Mouse (Mus musculus) heart, embryonic 14.5 days (tissue): ENCODE data around the gene Nfxl1. TPM values are rescaled to one million over a fixed set of nuclear protein-coding genes. Genes with fewer than 3 reads are reported as not detected.
"Not testable (repeated sequence)": the region's sequence is repeated elsewhere in the genome, so short reads cannot be mapped to it uniquely, and the experiment has no call there.

Source experiments
- ATAC-seq: fragments of 200-750 bp; cut with Nextera tagmentation; 2 replicates; pipeline ENCODE4 v1.8.0; 2017; ENCODE audit warnings: low read depth, moderate TSS enrichment; ENCODE audit not compliant: insufficient number of reproducible peaks, insufficient read depth, low FRiP score
- H3K27ac ChIP-seq, 2 experiments: fragments of 200-500 bp in 1 of 2; fragments of 300-500 bp in 1 of 2; sonication (generic) in 1 of 2; replicated peaks in 1 of 2; 2 replicates each; pipeline ENCODE4 v1.5.1; 2012 to 2014; ENCODE audit warnings: low read depth in 2 of 2, low read length in 2 of 2, control low read depth in 1 of 2, mild to moderate bottlenecking in 1 of 2, mixed read lengths in 1 of 2; ENCODE audit not compliant: control insufficient read depth in 1 of 2, insufficient read depth in 1 of 2
- H3K27me3 ChIP-seq: fragments of 300-500 bp; sonication (generic); 2 replicates; pipeline ENCODE4 v1.6.1; 2014; ENCODE audit warnings: mild to moderate bottlenecking, low read length, control low read depth; ENCODE audit not compliant: control insufficient read depth, insufficient read depth
- H3K36me3 ChIP-seq: fragments of 300-500 bp; sonication (generic); 2 replicates; pipeline ENCODE4 v1.6.1; 2014; ENCODE audit warnings: mild to moderate bottlenecking, control low read depth, low read length, mixed read lengths; ENCODE audit not compliant: control insufficient read depth, insufficient read depth
- H3K4me1 ChIP-seq, 2 experiments: fragments of 200-500 bp in 1 of 2; fragments of 300-500 bp in 1 of 2; sonication (generic) in 1 of 2; 2 replicates each; pipeline ENCODE4 v1.6.1; 2012 to 2014; ENCODE audit warnings: low read length in 2 of 2, control low read depth in 1 of 2, mixed read lengths in 1 of 2; ENCODE audit not compliant: control insufficient read depth in 2 of 2, insufficient read depth in 2 of 2
- H3K4me2 ChIP-seq: fragments of 300-500 bp; sonication (generic); 2 replicates; pipeline ENCODE4 v1.6.1; 2014; ENCODE audit warnings: mild to moderate bottlenecking, low read length
- H3K4me3 ChIP-seq, 2 experiments: fragments of 200-500 bp in 1 of 2; fragments of 300-500 bp in 1 of 2; sonication (generic) in 1 of 2; 2 replicates each; pipeline ENCODE4 v1.5.1; 2012 to 2014; ENCODE audit warnings: low read length in 2 of 2, mild to moderate bottlenecking in 2 of 2, control low read depth in 1 of 2, low read depth in 1 of 2, moderate library complexity in 1 of 2; ENCODE audit not compliant: control insufficient read depth in 1 of 2, insufficient read depth in 1 of 2
- H3K9ac ChIP-seq: fragments of 300-500 bp; sonication (generic); 2 replicates; pipeline ENCODE4 v1.6.1; 2014; ENCODE audit warnings: mild to moderate bottlenecking, low read length
- H3K9me3 ChIP-seq: fragments of 300-500 bp; sonication (generic); 2 replicates; pipeline ENCODE4 v1.6.1; 2016; ENCODE audit warnings: low read length, control low read depth; ENCODE audit not compliant: control insufficient read depth
- whole genome bisulfite sequencing: fragments of 180-500 bp; shearing (Covaris S2); extraction: QIAGEN DNeasy Blood & Tissue Kit; methylation state at CpG from one replicate; pipeline ENCODE4 v1.1.7; 2014; 5-methylcytosine and 5-hydroxymethylcytosine counted together
- polyA plus RNA-seq: library from polyadenylated mRNA; unstranded; fragments of >200 nt; fragmentation: Nextera tagmentation; extraction: Ambion mirVana; gene quantifications from 2 replicates; pipeline ENCODE4 v1.2.1, GENCODE M21; 2014

The Nfxl1 gene
- polyA plus RNA-seq, result 14.2 and 14.3 TPM in 2 replicates

DNA sequence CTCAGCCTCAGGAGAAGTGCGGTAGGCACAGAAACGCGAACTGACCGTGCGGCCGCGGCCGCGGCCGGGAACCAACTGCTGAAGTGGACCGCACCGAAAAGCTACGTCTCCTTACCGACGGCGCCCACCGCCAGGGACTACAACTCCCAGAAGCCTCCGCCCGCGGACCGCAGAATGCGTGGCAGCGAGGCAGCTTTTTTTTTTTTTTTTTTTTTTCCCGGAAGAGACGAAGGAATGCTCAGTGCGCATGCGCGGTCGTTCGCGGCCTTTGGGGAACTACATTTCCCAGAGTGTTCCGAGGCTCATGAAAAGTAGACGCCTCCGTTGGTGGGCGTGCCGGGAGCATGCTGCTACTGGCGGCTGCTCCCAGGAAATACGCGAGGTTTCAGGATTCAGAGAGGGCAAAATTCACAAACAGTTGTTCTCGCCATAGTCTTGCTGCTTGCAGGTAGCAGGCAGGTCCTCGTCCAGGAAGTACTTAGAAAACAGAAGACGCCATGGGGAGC lies at the start of gene Nfxl1:
Gene Nfxl1, minus strand, starts transcription at position 141 of the 506 bp plus-strand sequence.
- Histone ChIP-seq H3K4me1 (peaks cover 2 to 10% of the 10 kb centered on the region in 2 experiments; a peak in 3 of 4 replicates), H3K9me3 (no peaks in the 10 kb centered on the region), H3K36me3 (peaks cover 15% of the 10 kb centered on the region), H3K9ac (peak within 1 kb of the TSS; percentile 91), H3K27me3 (no peaks in the 10 kb centered on the region), H3K4me3 (peak within 1 kb of the TSS; percentile 77 to 93), H3K27ac (peak within 1 kb of the TSS; percentile 54 to 73; a peak in 2 of 4 replicates), H3K4me2 (peak within 1 kb of the TSS; percentile 97)
- WGBS, result under 1% methylated on average over 41 of the region's 42 CpGs
- peak; percentile 96 for ATAC-seq

DNA sequence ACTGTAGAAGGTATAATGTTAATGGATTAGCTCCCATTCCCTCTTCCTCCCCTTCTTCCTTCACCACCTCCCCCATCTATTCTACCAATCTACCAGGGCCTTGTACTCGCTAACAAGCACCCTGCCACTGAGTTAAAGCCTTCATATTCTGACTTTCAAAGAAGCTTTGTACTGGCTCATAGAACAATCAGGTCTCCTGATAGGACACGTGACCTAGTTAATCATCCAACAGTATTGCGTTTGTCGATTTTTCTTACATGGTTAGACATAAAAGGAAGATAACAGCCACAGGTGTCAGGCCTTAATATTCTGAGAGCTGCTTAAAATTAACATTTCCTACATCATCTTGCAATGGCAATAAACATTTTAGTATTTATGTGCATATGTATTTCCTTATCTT lies 43.7 kb upstream of the Nfxl1 start:
- ATAC-seq, result no peak
- 92% methylated on average over 4 of the region's 4 CpGs for WGBS

DNA sequence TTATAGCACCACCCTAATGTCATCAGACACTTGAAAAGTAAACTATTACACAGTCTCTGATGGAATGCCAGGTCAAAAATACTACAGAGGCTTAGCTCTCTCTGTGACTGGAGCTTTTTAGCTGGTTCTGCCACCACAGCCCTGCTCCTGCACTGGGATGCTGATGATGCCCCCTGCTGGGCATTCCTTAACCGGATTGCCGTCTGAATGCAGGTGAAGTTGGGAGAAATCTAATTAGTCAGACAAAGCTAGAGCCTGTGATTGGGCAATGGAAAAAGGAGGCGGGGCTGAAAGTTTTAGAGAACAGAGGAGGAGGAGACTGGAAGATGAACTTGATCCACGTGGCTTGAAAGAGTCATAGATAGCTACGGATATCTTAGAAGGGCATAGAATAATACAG lies 41.5 kb upstream of the Nfxl1 start:
- no peak overlapping the region for H3K9ac ChIP-seq
- no peak overlapping the region for H3K4me3 ChIP-seq
- ATAC-seq, result 0 out of 2 replicates have a peak, but pooled peaks have one; percentile 31
- 12% methylated on average over 5 of the region's 5 CpGs for WGBS
- H3K36me3 ChIP-seq, result no peaks in the 10 kb centered on the region
- no peak overlapping the region for H3K4me2 ChIP-seq
- no peak overlapping the region for H3K27ac ChIP-seq
- H3K9me3 ChIP-seq, result no peaks in the 10 kb centered on the region
- H3K27me3 ChIP-seq, result no peaks in the 10 kb centered on the region
- no peaks in the 10 kb centered on the region for H3K4me1 ChIP-seq

More for the DNA sequence above, 43.7 kb upstream of the Nfxl1 start:
- Histone ChIP-seq H3K9ac (no peak overlapping the region), H3K4me1 (peaks cover 0 to 3% of the 10 kb centered on the region in 2 experiments; a peak in 1 of 4 replicates), H3K27ac (no peak overlapping the region), H3K36me3 (no peaks in the 10 kb centered on the region), H3K9me3 (no peaks in the 10 kb centered on the region), H3K27me3 (no peaks in the 10 kb centered on the region), H3K4me2 (no peak overlapping the region), H3K4me3 (no peak overlapping the region)

DNA sequence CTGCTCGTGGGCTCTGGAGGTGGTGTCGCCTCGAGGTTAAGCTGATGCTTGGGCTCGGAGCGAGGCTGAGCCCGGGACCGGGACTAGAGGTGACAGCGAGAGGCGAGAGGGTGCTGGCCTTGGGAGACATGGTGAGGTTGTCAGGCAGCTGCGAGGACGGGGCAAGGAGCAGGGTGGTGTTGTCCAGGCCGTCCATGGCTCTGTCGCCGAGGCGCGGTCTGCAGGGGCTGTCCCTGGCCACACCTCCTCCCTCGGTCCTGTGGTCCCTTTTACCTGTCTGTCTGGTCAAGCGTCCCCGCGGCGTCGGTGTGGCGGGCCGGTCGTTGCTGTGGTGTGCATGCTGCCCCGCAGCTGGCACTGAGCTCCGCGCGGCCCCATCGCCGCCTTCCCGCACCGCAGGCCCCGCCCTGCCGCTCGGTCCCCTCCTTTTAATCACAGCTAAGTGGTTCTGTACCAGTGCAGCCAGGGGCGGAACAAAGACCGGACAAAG lies 27.8 kb upstream of the Nfxl1 start, which contains the start of gene Gm5868:
Gene Gm5868, minus strand, starts transcription at position 360 of the 490 bp plus-strand sequence.
- Histone ChIP-seq H3K9ac (0 out of 2 replicates have a peak within 1 kb of the TSS, but pooled peaks have one; percentile 21), H3K36me3 (no peaks in the 10 kb centered on the region), H3K27ac (no peak within 1 kb of the TSS), H3K4me3 (peak within 1 kb of the TSS; percentile 43 to 45), H3K4me1 (peaks cover 0 to 7% of the 10 kb centered on the region in 2 experiments; a peak in 1 of 4 replicates), H3K9me3 (no peaks in the 10 kb centered on the region), H3K4me2 (peak within 1 kb of the TSS; percentile 78), H3K27me3 (peaks cover 25% of the 10 kb centered on the region)
- ATAC-seq, result no peak
- 2% methylated on average over 37 of the region's 38 CpGs for WGBS

DNA sequence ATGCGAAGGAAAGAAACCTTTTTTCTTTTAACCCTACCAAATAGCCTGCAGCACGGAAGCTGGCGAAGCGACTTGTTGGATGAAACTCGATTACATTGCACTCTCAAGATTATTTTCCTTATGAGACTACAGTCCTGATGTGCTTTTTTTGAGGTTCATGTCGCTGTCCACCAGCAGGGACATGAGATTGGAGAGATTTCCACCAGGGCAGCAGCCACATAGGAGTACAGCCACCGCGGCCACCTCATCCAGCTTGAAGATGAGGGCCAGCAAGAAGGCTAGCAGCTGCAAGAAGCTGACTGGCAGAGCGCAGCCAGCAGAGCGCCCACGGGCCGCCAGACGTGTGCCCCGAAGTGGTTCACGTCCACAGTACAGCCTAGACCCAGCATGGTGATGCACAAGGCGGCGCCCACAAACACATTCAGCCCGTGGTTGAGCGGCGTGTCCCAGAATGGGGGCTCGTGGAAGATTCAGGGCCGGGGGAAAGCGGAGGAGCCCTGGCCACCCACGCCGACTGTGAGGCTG lies 27.2 kb upstream of the Nfxl1 start:
- H3K27ac ChIP-seq, H3K36me3 ChIP-seq, ATAC-seq, H3K9me3 ChIP-seq, H3K4me1 ChIP-seq: not testable (repeated sequence)
- 0 out of 2 replicates have a peak overlapping the region, but pooled peaks have one; percentile 21 for H3K9ac ChIP-seq
- H3K27me3 ChIP-seq, result peaks cover 27% of the 10 kb centered on the region
- peak overlapping the region; percentile 43 to 45 for H3K4me3 ChIP-seq
- H3K4me2 ChIP-seq, result peak overlapping the region; percentile 78
- 39% methylated on average over 25 of the region's 25 CpGs for WGBS

DNA sequence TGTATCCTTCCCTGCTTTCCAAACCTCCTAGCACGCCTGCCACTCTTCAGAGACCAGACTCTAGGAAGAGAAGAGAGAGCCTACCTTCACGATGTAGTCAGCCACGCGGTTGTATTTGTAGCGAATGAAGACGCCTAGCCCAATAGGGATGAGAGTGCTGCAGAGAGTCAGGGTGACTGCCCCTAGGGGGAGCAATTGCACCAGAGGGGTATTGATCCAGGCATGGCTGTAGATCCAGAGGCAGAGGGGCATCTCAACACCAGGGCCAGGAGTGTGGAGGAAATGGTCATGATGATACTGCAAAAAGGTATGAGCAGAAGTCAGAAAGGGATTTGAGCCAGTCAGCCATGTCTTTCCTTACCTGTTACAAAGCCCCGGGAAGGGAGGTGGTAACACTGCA lies 26.6 kb upstream of the Nfxl1 start:
- peaks cover 32% of the 10 kb centered on the region for H3K27me3 ChIP-seq
- 35% methylated on average over 7 of the region's 7 CpGs for WGBS
- ATAC-seq, H3K9me3 ChIP-seq, H3K27ac ChIP-seq, H3K4me2 ChIP-seq, H3K9ac ChIP-seq, H3K4me3 ChIP-seq, H3K36me3 ChIP-seq, H3K4me1 ChIP-seq: not testable (repeated sequence)

DNA sequence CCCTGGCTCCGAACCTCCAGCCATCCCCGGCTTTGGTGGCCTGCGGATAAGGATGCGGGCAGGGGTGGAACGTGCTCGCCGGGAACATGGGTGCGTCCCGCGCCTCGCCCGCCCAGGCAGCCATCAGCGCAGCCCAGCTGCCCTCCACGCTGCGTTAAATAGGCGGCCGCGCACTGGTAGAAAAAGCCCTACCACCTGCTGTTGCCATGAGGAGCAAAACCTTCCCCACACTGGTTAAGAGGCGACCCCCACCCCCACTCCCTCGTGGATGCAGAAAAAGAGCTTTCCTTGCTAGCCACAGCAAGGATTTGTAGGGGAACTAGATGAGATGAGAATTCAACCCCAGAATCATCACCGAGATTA lies 21.5 kb upstream of the Nfxl1 start, which contains the start of gene Zar1:
Gene Zar1, minus strand, starts transcription at position 285 of the 363 bp plus-strand sequence.
- Histone ChIP-seq H3K4me3 (peak within 1 kb of the TSS; percentile 36 to 44), H3K4me2 (peak within 1 kb of the TSS; percentile 86), H3K9ac (peak within 1 kb of the TSS; percentile 52; the same call in 1 of the 2 replicates), H3K27me3 (peaks cover 23% of the 10 kb centered on the region)
- H3K4me1 ChIP-seq, H3K9me3 ChIP-seq, H3K27ac ChIP-seq, ATAC-seq, H3K36me3 ChIP-seq: not testable (repeated sequence)
- WGBS, result 12% methylated on average over 16 of the region's 21 CpGs
